Mouse (Mus musculus) olfactory bulb, adult 2 months (tissue): ENCODE data around the gene Adamts17.

Experiments
- CTCF ChIP-seq: fragments of 200-500 bp; IDR thresholded peaks from 2 replicates; pipeline ENCODE4 v1.5.1; 2012; ENCODE audit warnings: low read depth, mild to moderate bottlenecking, low read length, moderate library complexity; ENCODE audit not compliant: insufficient read depth
- POLR2A ChIP-seq: fragments of 200-500 bp; IDR thresholded peaks from 2 replicates; pipeline ENCODE4 v1.6.1; 2012; ENCODE audit warnings: mild to moderate bottlenecking, low read depth, low read length, moderate library complexity; ENCODE audit not compliant: insufficient read depth

GRCm38 (mm10) chr7:66929263-66929662 is 89.7 kb downstream of the Adamts17 start:
- no peak for TF ChIP-seq POLR2A
- TF ChIP-seq CTCF: no peak
